Mouse (Mus musculus) intestine, embryonic 14.5 days (tissue): ENCODE results near the gene Abhd13. TPM values are rescaled to one million over a fixed set of nuclear protein-coding genes. Genes with fewer than 3 reads are reported as not detected.

Experiments
- polyA plus RNA-seq: library from polyadenylated mRNA; unstranded; fragments of >200 nt; fragmentation: Nextera tagmentation; extraction: Ambion mirVana; gene quantifications from 2 replicates; pipeline ENCODE4 v1.2.1, GENCODE M21; 2014

Gene Abhd13
- polyA plus RNA-seq, 1 experiment from 2014 or later = 20.4 TPM

Other genes with a start within 250 kb of the Abhd13 start
- 1.7 and 2.1 TPM in 2 replicates for gene Fam155a, start 206.5 kb upstream of the Abhd13 start, polyA plus RNA-seq
- not detected in 2 replicates for gene Gm10217, start 113.5 kb upstream of the Abhd13 start, polyA plus RNA-seq
- 4.4 and 6.5 TPM in 2 replicates for gene Lig4, start within 50 bp of the Abhd13 start, polyA plus RNA-seq
- gene Tnfsf13b, start 28.8 kb downstream of the Abhd13 start, polyA plus RNA-seq = 0.55 and 0.80 TPM in 2 replicates
- 0.26 and 0.27 TPM in 2 replicates for gene Myo16, start 176.2 kb downstream of the Abhd13 start, polyA plus RNA-seq